Mouse (Mus musculus): ENCODE measurements around the gene Mybl2. TPM values are rescaled to one million over a fixed set of nuclear protein-coding genes. Genes with fewer than 3 reads are reported as not detected.

Mybl2 gene
- polyA plus RNA-seq, 1 experiment, result 130 TPM

DNA sequence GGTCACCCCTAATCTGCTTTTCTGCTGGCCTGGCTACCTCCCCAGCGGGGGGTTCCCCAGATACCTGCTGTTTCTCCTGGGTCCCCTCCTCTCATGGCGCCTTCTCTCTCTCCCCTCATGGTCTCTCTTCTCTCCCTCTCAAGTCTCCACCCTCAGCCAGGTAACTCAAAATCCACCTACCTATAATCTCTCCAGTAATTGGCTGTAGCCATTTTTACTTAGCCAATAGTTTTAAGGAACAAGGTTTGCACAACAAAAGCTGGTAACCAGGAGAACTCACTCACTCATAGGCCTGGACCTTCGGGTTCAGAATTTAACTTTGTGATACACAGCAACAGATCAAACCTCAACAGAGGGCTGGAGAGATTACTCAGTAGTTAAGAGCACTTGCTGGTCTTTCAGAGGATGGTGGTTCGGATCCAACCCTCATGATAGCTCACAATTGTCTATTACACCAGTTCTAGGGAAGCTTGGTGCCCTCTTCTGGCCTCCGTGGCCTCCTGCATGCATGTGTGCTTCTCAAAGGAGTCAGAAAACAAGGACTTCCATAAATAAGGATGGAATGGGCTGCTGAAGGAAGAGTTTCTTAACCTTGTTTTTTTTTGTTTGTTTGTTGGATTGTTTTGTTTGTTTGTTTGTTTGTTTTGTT is 35.1 kb downstream of the Mybl2 start:
- TF ChIP-seq GATA1 (IDR thresholded peaks at IDR 0.05; ENCODE audit: low read length), result no peak

DNA sequence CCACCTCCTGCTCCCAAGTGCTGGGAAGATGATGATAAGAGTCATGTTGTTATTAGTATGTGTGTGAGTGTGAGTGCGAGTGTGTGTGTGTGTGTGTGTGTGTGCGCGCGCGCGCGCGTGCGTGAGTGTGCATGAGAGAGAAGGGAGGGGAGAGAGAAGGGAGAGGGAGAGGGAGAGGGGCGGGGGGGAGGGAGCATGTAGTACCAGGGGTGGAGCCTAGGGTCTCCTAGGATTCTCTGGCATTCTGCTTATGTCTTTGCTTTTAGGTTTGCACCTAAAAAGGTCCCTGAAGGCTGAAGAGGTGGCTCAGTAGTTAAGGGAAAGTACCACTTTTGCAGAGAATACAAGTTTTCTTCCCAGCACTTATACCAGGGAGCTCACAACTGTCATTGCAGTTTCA is 40.4 kb downstream of the Mybl2 start:
- no peak for TF ChIP-seq GATA1 (IDR thresholded peaks at IDR 0.05; ENCODE audit: low read length)

- TF ChIP-seq GATA1 (IDR thresholded peaks at IDR 0.05; ENCODE audit: low read length), result no peak
Measured at GRCm38 (mm10) chr2:163095784-163096183, 41.3 kb downstream of the Mybl2 start.

DNA sequence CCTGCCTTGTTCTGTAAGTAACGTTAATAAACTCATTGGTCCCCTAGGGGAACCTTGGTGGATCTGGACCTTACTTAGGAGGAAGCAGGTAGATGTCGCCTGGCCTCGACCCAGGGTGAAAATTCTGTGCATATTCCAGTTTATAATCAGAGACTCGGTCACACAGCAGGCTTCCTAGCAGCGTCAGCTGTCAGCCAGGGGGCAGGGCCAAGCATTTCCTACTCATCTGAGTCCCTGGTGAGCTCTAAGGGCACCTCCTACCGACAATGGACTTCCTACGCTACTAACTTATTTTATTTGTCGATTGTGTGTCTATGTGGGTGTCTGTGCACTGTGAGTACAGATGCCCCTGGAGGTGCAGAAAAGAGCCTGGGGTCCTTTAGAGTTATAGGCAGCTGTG is 45.4 kb downstream of the Mybl2 start:
- no peak for TF ChIP-seq GATA1 (IDR thresholded peaks at IDR 0.05; ENCODE audit: low read length)

DNA sequence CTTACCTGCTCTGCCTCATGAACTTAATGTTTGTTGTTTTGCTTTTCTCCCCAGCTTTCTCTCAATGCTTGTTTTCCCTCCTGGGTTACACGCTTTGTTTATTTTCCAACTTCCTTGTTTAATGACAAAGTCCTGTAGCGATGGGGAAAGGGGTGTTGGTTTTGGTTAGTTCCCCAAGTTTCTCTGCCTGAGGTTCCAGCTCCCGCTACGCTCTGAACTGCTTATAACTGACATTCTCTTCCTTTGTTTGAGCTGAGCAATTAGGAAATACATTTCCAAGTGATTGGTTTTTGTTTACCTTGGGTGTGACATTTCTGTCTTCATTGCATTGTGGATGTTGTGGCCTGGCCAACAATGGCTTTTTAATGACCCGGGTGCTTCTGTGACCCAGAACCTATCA is 46.1 kb downstream of the Mybl2 start:
- TF ChIP-seq GATA1 (IDR thresholded peaks at IDR 0.05; ENCODE audit: low read length), result no peak

- TF ChIP-seq GATA1 (IDR thresholded peaks at IDR 0.05; ENCODE audit: low read length), result no peak
Measured at GRCm38 (mm10) chr2:163101646-163102203, 47.2 kb downstream of the Mybl2 start.

- TF ChIP-seq GATA1 (IDR thresholded peaks at IDR 0.05; ENCODE audit: low read length), result no peak
Measured at GRCm38 (mm10) chr2:163102216-163102615, 47.7 kb downstream of the Mybl2 start.

GRCm38 (mm10) chr2:163102900-163103653 is 48.6 kb downstream of the Mybl2 start:
- TF ChIP-seq GATA1 (IDR thresholded peaks at IDR 0.05; ENCODE audit: low read length), result no peak

GRCm38 (mm10) chr2:163104086-163104770 is 49.7 kb downstream of the Mybl2 start:
- no peak for TF ChIP-seq GATA1 (IDR thresholded peaks at IDR 0.05; ENCODE audit: low read length)

GRCm38 (mm10) chr2:163108385-163108784 is 53.9 kb downstream of the Mybl2 start:
- no peak for TF ChIP-seq GATA1 (IDR thresholded peaks at IDR 0.05; ENCODE audit: low read length)

GRCm38 (mm10) chr2:163110706-163111105 is 56.2 kb downstream of the Mybl2 start:
- no peak for TF ChIP-seq GATA1 (IDR thresholded peaks at IDR 0.05; ENCODE audit: low read length)

GRCm38 (mm10) chr2:163111413-163112201 is 57.1 kb downstream of the Mybl2 start:
- no peak for TF ChIP-seq GATA1 (IDR thresholded peaks at IDR 0.05; ENCODE audit: low read length)

DNA sequence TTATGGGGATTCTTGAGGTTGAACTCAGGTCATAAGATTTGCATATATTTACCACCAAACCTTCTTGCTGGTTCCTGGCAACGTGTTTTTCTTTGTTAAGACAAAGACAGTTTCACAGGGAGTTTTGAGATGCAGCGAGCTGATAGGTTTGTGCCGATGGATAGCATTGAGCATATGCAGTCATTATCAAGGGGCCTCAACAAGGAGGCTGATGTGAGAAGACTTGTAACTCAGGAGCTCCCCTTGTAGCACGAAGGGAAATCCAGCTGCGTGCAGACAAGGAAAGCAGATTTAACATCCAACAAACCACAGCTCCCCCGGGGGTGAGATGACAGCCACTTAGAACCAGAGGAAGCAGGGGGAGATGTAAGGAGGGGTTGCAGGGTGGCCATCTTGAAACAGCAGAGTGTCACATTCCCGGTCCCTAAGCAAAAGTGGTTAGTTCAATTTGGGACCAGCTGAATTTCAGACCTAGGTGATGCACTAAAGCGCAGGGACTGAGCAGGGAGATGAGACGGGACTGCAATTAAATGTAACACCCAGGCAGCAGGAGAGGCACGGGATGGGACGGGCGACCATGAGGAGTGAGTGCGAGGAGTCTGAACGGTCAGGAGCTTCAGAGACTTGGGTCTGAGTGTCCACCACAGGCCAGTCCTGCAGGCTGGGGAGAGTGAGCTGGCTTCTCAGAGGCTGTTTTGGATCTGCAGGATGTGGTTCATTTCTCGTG is 66.3 kb downstream of the Mybl2 start:
- no peak for TF ChIP-seq GATA1 (IDR thresholded peaks at IDR 0.05; ENCODE audit: low read length)

DNA sequence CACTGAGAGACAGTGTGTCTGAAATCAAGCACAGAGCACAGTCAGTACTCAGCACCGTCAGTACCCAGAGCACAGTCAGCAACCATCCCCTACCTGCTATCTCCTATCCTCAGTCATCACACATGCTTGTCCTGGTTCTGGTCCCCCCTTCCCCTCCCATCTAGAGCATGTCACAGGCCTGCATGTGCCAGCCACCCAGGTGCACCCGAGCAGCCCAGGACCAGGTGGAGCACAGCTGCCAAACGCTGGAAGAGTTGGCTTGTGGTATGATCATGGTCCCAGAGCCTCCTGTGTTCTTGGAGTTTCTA is 66.8 kb downstream of the Mybl2 start:
- no peak for TF ChIP-seq GATA1 (IDR thresholded peaks at IDR 0.05; ENCODE audit: low read length)

- TF ChIP-seq GATA1 (IDR thresholded peaks at IDR 0.05; ENCODE audit: low read length), result no peak
Measured at GRCm38 (mm10) chr2:163122319-163122718, 67.8 kb downstream of the Mybl2 start.

Data from G1E-ER4 (cell line).